Mouse (Mus musculus) ES-E14 (cell line): ENCODE measurements around the gene Lysmd3. TPM values are rescaled to one million over a fixed set of nuclear protein-coding genes. Genes with fewer than 3 reads are reported as not detected.
"Not testable (repeated sequence)": the region's sequence is repeated elsewhere in the genome, so short reads cannot be mapped to it uniquely, and the experiment has no call there.

Experiments
- DNase-seq: peaks from one replicate; pipeline ENCODE4 v3.0.0-alpha.2; 2013; ENCODE audit warnings: low read depth, low spot score
- H3K27ac ChIP-seq: 2 replicates; pipeline ENCODE4 v1.5.1; 2012; ENCODE audit warnings: low read depth, mild to moderate bottlenecking, low read length, moderate library complexity, mixed read lengths; ENCODE audit not compliant: poor library complexity, insufficient read depth, severe bottlenecking
- H3K36me3 ChIP-seq: 2 replicates; pipeline ENCODE4 v1.6.1; 2012; ENCODE audit warnings: mild to moderate bottlenecking, low read length, moderate library complexity, mixed read lengths; ENCODE audit not compliant: control insufficient read depth, poor library complexity, insufficient read depth, severe bottlenecking
- H3K4me1 ChIP-seq, 2 experiments: fragments of 150-350 bp in 1 of 2; sonication (generic) in 1 of 2; 2 replicates each; pipeline ENCODE4 v1.6.1; 2012; ENCODE audit warnings: low read length in 2 of 2, mild to moderate bottlenecking in 1 of 2, mixed read lengths in 1 of 2; ENCODE audit not compliant: control insufficient read depth in 2 of 2, insufficient read depth in 2 of 2, poor library complexity in 1 of 2
- H3K4me3 ChIP-seq, 2 experiments: fragments of 150-350 bp in 1 of 2; sonication (generic) in 1 of 2; 2 replicates each; pipeline ENCODE4 v1.5.1; 2012; ENCODE audit warnings: low read length in 2 of 2, low read depth in 1 of 2, mild to moderate bottlenecking in 1 of 2, mixed read lengths in 1 of 2; ENCODE audit not compliant: insufficient read depth in 1 of 2, poor library complexity in 1 of 2, severe bottlenecking in 1 of 2
- H3K9ac ChIP-seq: 2 replicates; pipeline ENCODE4 v1.6.1; 2012; ENCODE audit warnings: low read depth, mild to moderate bottlenecking, low read length, mixed read lengths; ENCODE audit not compliant: poor library complexity, insufficient read depth, severe bottlenecking
- H3K9me3 ChIP-seq: fragments of 150-350 bp; sonication (generic); 2 replicates; pipeline ENCODE4 v1.6.1; 2012; ENCODE audit warnings: low read depth, mild to moderate bottlenecking, low read length; ENCODE audit not compliant: control insufficient read depth, insufficient read depth
- CHD2 ChIP-seq: IDR thresholded peaks from 2 replicates; pipeline ENCODE4 v1.6.1; 2014; ENCODE audit warnings: mild to moderate bottlenecking, low read depth, low read length, inconsistent platforms
- HCFC1 ChIP-seq: IDR thresholded peaks from 2 replicates; pipeline ENCODE4 v1.6.1; 2012; ENCODE audit warnings: low read length, inconsistent platforms, borderline replicate concordance; ENCODE audit not compliant: insufficient read depth
- MAFK ChIP-seq: IDR thresholded peaks from 2 replicates; pipeline ENCODE4 v1.6.1; 2014; ENCODE audit warnings: mild to moderate bottlenecking, low read depth, low read length, inconsistent platforms; ENCODE audit not compliant: insufficient read depth
- ZC3H11A ChIP-seq: IDR thresholded peaks from 2 replicates; pipeline ENCODE4 v1.6.1; 2012; ENCODE audit warnings: low read depth, mild to moderate bottlenecking, inconsistent platforms, low read length, borderline replicate concordance
- ZNF384 ChIP-seq: IDR thresholded peaks from 2 replicates; pipeline ENCODE4 v1.6.1; 2012; ENCODE audit warnings: low read depth, low read length, inconsistent platforms
- in situ Hi-C, 2 experiments: fragments of 600-800 bp; cut with MboI; formaldehyde crosslinking; loops; one replicate each; pipeline ENCODE4 v1.15.1; 2025; ENCODE audit warnings: low sequenced_read_pairs in 2 of 2, inconsistent platforms in 1 of 2; ENCODE audit not compliant: unreplicated experiment in 2 of 2
- total RNA-seq: library from RNA; depleted of rRNA; stranded (reverse); fragments of 300-350 nt; gene quantifications from 2 replicates; pipeline ENCODE4 v1.2.3, GENCODE M21; 2012

The Lysmd3 gene
- total RNA-seq, 1 experiment, result 21.2 TPM

- H3K27ac ChIP-seq, result no peak overlapping the region
- no peaks in the 10 kb centered on the region; the same call in 1 of the 2 replicates for H3K36me3 ChIP-seq
- H3K9ac ChIP-seq, result no peak overlapping the region
These were observed 16.0 kb upstream of the Lysmd3 start for GRCm38 (mm10) chr13:81641289-81642045.

GRCm38 (mm10) chr13:81642491-81643149 lies 14.8 kb upstream of the Lysmd3 start:
- peaks cover 4 to 5% of the 10 kb centered on the region in 2 experiments; a peak in 3 of 4 replicates for H3K4me1 ChIP-seq
- no peak overlapping the region for H3K9ac ChIP-seq
- no peaks in the 10 kb centered on the region for H3K36me3 ChIP-seq
- no peaks in the 10 kb centered on the region for H3K9me3 ChIP-seq
- DNase-seq, result no peak
- no peak for TF ChIP-seq ZNF384
- no peak for TF ChIP-seq MAFK
- no peak for TF ChIP-seq HCFC1
- TF ChIP-seq CHD2, result no peak
- no peak for TF ChIP-seq ZC3H11A
- no peak overlapping the region for H3K4me3 ChIP-seq
- in situ Hi-C loops, result no loop called here
- no peak overlapping the region for H3K27ac ChIP-seq

More at GRCm38 (mm10) chr13:81641289-81642045, 16.0 kb upstream of the Lysmd3 start:
- DNase-seq, result peak; percentile 30
- TF ChIP-seq HCFC1 (no peak), ZNF384 (no peak), CHD2 (no peak), MAFK (no peak), ZC3H11A (no peak)
- H3K4me3 ChIP-seq, result no peak overlapping the region
- no peaks in the 10 kb centered on the region for H3K9me3 ChIP-seq
- in situ Hi-C loops, result no loop called here
- H3K4me1 ChIP-seq, result peaks cover 4 to 5% of the 10 kb centered on the region in 2 experiments; a peak in 3 of 4 replicates

- TF ChIP-seq ZNF384, result no peak
- TF ChIP-seq MAFK, result no peak
- no peak for TF ChIP-seq ZC3H11A
- no peak for TF ChIP-seq CHD2
- TF ChIP-seq HCFC1, result no peak
- peaks cover 4 to 5% of the 10 kb centered on the region in 2 experiments; a peak in 3 of 4 replicates for H3K4me1 ChIP-seq
- peak overlapping the region; percentile 65 for H3K9ac ChIP-seq
- in situ Hi-C loops, result no loop called here
- no peak overlapping the region for H3K27ac ChIP-seq
- no peaks in the 10 kb centered on the region for H3K9me3 ChIP-seq
- no peaks in the 10 kb centered on the region for H3K36me3 ChIP-seq
- DNase-seq, result peak; percentile 36
- H3K4me3 ChIP-seq, result peak overlapping the region; percentile 60 to 80
These were observed 13.4 kb upstream of the Lysmd3 start for GRCm38 (mm10) chr13:81644047-81644565.

- DNase-seq, result no peak
- no peak overlapping the region for H3K27ac ChIP-seq
- H3K4me3 ChIP-seq, result no peak overlapping the region
- peaks cover 0 to 4% of the 10 kb centered on the region in 2 experiments; a peak in 1 of 4 replicates for H3K4me1 ChIP-seq
- H3K36me3 ChIP-seq, result no peaks in the 10 kb centered on the region
- H3K9me3 ChIP-seq, result no peaks in the 10 kb centered on the region
- no peak overlapping the region for H3K9ac ChIP-seq
- in situ Hi-C loops, result no loop called here
- TF ChIP-seq MAFK (no peak), HCFC1 (no peak), ZC3H11A (no peak), CHD2 (no peak), ZNF384 (no peak)
These were observed 11.1 kb upstream of the Lysmd3 start for GRCm38 (mm10) chr13:81646348-81646747.

GRCm38 (mm10) chr13:81650382-81650781 lies 7.1 kb upstream of the Lysmd3 start:
- H3K4me3 ChIP-seq, H3K27ac ChIP-seq, H3K4me1 ChIP-seq, H3K9ac ChIP-seq, in situ Hi-C loops, H3K36me3 ChIP-seq, DNase-seq, H3K9me3 ChIP-seq: not testable (repeated sequence)
